Mouse (Mus musculus) gastrocnemius, adult 18-20 months (tissue): ENCODE data around the gene Fbxo4. TPM values are rescaled to one million over a fixed set of nuclear protein-coding genes. Genes with fewer than 3 reads are reported as not detected.
A peak's percentile ranks its signal among the peaks of the same experiment; 100 is the strongest.

Experiments
- DNase-seq: peaks from one replicate; pipeline ENCODE4 v3.0.0; 2021; ENCODE audit warnings: low spot score
- long read RNA-seq, 2 experiments: library from polyadenylated mRNA; stranded (forward); transcript quantifications; one replicate each; pipeline ENCODE4 v2.0.0; 2021
- total RNA-seq, 2 experiments: library from RNA; stranded (reverse); gene quantifications; 2 replicates each; pipeline ENCODE4 v1.2.3; 2021

Fbxo4 gene
- total RNA-seq: 1 to 10 TPM; 2.9 to 3.6 TPM
- long read RNA-seq, experiment 1, transcript Fbxo4-201 (7 exons, 1,565 nt): major isoform, 6 of 7 reads
- long read RNA-seq, experiment 1, partial matches to known transcripts: 0 of 7 reads
- long read RNA-seq, experiment 1, other reads (novel, unspliced or antisense): 1 of 7 reads
- long read RNA-seq, experiment 2, partial matches to known transcripts: 0 of 4 reads
- long read RNA-seq, experiment 2, other reads (novel, unspliced or antisense): 0 of 4 reads

DNA sequence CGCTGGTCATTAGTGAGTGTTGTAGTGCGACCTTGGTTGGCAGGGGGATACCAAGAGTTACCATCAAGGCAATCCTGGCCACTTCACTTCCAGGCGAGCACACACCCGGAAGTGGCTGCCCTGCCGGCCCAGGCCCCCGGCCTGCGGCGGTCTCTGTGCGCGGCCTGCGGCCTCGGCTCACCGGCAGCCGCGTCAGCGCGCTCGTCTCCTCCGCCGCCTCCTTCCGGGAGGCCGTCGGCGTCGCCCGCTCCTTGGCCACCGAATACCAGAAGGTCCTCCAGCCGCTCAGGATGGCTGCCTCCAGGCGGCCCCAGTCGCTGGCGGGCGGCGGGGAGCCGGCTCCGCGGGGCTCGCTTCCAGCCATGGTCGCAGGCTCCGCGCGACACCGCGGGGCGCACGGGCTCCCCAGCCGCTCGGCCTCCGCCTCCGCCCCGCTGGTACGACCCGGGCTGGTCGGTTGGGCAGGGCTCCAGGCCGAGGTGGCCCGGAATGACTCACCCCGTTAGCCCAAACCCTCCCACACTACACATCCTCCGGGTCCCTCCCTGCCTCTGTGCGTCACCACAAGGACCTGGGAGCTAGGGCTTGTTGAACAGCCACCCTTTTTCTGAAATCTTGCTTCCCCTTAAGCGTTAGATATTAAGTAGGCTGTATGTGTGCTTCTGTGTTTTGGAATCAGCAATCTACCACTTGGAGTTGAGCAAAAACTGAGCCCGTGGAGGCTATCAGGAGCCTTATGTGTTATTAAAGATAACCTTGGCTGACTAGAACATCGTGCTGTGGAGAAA lies at the start of gene Fbxo4:
Gene Fbxo4, minus strand, starts transcription at position 513 of the 788 bp plus-strand sequence.
- peak; percentile 86 for DNase-seq

GRCm38 (mm10) chr15:4028960-4029359 lies 49.6 kb upstream of the Fbxo4 start:
- DNase-seq: no peak

DNA sequence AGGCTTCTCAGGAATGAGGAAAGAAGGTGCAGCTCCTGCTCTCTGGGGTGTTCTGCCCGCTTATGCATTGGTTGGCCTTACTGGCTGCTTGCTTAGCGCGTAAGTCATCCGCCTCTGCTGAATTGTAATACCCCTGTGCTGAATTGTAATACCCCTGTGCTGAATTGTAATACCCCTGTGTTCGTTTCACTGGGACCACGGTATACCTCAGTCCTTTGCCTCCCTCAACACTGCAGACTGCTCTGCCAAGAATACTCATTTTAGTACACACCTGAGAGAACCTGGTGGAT lies 49.0 kb upstream of the Fbxo4 start:
- no peak for DNase-seq

- no peak for DNase-seq
Measured at GRCm38 (mm10) chr15:4027671-4028410, 48.5 kb upstream of the Fbxo4 start.

GRCm38 (mm10) chr15:4026831-4027584 lies 47.6 kb upstream of the Fbxo4 start:
- DNase-seq: peak; percentile 81

- DNase-seq: peak; percentile 85
Measured at GRCm38 (mm10) chr15:4026231-4026773, 46.9 kb upstream of the Fbxo4 start, which contains the start of gene Oxct1. Oxct1 (plus strand) TSS chr15:4026383.

DNA sequence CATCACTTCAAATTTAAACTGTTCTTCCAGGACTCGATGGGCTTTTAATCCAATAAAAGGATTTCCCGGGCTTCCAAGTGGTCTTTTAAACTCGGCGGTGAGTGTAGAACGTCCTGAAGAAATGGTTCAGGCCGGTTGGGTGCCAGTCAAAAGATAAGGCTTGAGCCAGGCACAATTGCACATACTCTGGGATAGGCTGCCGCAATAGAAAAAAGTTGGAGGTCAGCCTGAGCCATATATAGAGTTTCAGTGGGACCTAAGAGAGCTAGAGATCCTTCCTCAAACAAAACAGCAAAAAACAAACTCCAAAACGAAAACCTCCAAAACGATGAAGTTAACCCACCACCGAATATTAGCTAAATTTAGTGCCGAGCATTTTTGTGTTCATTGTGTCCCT lies 46.1 kb upstream of the Fbxo4 start:
- no peak for DNase-seq

DNA sequence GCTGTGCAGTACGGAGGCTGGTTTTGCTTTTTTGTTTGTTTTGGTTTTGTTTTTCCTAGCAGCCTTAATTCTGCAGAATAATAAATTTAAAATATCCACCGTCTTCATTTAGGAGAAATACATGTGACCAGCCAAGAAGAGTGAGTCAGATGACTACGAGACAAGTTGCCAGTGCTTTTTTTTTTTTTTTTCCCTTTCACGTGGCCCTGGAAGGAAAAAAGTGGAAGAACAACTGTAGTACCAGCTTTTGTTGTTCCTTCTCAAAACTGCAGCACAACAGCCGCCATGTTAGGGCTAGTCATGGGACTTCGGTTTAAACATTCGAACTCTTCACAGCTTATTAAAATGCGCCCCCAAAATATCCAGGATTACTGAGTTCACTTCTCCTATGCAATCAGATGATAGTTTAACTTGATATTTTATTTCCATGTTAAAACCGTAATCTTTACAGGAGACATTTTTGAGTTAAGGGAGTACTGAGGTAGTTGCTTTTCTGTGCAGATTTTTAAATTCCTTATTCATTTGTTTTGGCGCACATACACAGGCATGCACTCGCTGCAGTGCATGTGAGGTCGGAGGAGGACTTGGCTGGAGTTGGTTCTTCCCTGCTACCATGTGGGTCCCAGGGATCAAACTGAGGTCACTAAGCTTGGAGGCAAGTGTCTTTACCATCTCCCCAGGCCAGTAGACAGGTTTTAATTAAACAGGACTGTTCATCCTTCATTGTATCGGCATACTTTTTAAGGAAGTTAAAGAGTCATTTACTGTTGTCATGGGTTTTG lies 45.5 kb upstream of the Fbxo4 start:
- DNase-seq: no peak

GRCm38 (mm10) chr15:4023747-4024146 lies 44.4 kb upstream of the Fbxo4 start:
- no peak for DNase-seq

DNA sequence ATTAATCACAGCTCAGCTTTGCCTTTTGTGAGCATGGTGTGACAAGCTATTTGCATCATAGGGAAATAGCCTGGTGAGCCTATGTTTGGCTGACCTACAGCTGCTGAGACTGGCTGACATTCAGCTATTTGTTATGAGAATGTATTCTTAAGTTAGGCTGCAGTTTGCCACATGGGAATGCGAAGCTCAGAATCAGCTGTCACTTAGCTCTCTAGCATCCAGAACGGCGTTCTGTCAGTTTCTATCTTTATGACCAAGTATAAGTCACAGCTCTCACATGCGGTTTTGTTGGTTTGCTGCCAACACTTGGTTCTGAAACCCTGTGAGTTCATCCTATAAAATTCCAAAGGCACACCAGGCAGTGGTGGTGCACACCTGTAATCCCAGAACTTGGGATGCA lies 41.3 kb upstream of the Fbxo4 start:
- DNase-seq: peak; percentile 14

- DNase-seq: no peak
Measured at GRCm38 (mm10) chr15:4013873-4014272, 34.5 kb upstream of the Fbxo4 start.

DNA sequence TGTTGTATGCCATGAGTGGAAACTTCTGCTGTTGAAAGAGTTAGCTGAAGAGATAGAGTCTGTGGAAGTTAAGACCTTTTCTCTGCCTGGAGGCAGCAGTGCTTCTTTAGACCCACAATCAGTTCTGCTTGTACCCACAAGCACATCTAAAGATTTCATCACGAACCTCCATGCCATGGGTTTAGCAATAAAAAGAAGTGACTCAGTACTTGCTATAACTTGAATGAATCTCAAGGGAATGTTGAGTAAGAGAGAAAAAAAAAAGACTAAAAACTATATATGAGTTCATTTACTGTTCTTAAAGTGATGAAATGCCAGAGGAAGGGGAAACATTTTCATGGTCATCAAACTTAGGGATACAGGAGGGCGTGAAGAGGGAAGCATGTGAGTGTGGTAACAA lies 21.2 kb upstream of the Fbxo4 start:
- DNase-seq: no peak

DNA sequence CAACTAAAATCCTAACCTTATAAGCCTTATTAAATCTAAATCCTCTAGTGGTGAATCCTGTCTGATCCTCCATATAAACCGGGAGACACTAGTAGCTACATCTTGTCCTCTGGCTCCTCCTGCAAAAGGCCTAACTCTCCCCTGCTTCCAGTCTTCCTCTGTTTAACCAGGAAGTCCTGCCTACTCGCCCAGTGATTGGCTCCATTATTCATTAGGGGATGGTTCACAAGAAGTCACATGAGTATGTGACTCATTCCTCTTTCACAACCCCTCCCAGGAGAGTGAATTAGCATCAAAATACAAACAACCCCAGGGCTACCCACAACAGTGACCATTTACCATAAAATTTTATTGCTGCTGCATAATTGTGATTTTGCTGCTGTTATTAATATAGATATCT lies 19.8 kb upstream of the Fbxo4 start:
- DNase-seq: no peak

GRCm38 (mm10) chr15:3996267-3997010 lies 17.1 kb upstream of the Fbxo4 start:
- no peak for DNase-seq

DNA sequence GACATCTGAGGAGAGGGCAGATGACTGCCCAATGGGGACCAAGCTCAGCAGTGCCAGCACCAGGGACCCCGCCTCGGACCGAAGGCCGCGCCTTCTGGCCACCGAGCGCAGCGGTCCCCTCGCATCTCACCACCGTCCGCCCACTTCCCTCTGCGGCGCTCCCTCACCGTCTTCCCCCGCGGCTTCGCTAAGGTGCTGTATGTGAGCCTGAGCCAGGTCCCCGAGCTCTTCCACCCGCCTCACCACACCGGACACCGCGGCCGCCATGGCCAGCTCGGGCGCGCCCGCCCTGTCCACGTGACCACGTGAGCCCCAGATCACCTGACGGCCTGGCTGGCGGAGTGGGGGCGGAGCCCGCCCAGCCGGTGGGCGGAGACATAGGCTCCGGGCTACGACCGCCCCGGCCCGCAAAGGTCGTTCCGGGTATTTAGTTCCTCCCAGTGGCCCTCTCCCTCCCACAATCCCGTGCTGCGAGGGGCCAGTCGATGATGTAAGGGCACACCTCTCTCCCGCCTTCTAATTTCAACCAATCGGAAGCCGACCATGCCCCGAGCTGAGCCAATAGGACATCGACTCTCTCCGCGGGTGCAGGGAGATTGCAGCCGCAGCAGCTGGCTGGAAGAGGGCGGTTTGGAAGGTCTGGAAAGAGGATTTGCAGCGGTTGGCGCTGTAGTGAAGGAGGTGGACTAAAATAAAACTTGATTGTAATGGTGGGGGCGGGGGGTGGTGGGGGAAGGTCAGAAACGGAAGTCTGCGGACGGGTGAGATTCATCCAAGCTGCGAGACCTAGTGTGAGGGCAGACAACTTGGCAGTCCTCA lies 16.3 kb upstream of the Fbxo4 start, which contains the start of gene AW549877:
Gene AW549877, minus strand, starts transcription at position 297 of the 819 bp plus-strand sequence.
- peak; percentile 98 for DNase-seq

- DNase-seq: no peak
Measured at GRCm38 (mm10) chr15:3994852-3995447, 15.6 kb upstream of the Fbxo4 start.

DNA sequence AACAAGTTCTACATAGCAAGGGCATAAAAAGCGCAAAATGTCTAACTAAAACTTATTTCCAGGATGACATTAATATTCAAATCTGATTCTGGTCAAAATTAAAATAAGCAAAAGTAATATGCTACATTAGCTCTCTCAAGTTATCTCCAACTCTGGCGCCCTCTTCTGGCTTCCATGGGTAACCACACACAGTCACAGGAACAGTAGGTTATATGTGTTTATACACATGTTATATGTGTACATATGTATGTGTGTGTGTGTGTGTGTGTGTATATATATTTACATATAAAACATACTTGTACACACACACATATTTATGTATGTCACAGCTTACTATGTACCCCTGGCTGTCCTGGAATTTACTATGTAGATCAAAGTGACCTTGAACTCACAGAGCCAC lies 8.6 kb upstream of the Fbxo4 start:
- peak; percentile 30 for DNase-seq

GRCm38 (mm10) chr15:3984876-3985275 lies 5.5 kb upstream of the Fbxo4 start:
- no peak for DNase-seq

DNA sequence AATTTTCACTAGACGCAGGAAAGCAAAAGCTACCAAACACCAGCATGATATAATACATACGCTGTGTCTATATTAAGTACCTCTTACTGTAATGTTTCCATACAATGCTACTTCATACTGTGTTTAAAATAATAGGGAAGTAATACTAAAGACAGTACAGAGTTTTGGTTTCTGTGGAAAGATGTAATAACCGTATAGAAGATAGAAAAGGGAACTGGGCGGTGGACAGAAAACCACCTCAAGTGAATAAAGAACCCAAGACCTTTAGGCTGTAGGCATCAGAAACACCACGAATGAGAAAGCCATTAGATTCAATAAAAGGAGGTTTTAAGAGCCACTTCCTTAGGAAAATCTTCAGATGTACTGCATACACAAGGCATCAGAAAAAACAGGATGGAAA lies 3.4 kb upstream of the Fbxo4 start:
- DNase-seq: no peak
